ENCODE assay signal across 8 mouse cellular contexts in the genomic region with DNA sequence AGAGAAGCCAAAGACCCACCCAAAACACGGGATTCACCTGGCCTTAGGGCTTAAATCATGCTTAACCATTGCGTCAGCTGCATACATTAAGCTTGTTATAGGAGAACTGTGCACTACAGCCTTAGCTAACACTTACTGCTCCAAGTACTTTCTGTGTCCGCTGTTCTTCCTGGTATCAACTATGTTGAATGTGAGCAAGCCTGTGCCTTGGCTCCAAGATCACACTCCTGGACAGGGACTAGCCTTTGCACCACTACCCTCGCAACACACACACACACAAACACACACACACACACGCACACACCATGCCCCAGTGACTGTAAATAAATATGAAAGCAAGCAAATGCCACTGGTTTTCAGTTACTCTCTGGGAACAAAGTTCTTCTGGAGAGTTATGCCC. TPM values are rescaled to one million over a fixed set of nuclear protein-coding genes. Genes with fewer than 3 reads are reported as not detected.
A peak's percentile ranks its signal among the peaks of the same experiment; 100 is the strongest.
DNase-seq lines count a peak whose midpoint lies in the region; ATAC-seq and TF ChIP-seq lines count a peak whose summit lies in the region.
"Not testable (repeated sequence)": the region's sequence is repeated elsewhere in the genome, so short reads cannot be mapped to it uniquely, and the experiment has no call there.
"Had no signal": no experiment of that assay in that cellular context is flagged by ENCODE, and none has a peak within 500 bp of the region (broad histone marks: within the 10 kb centered on the region; RNA-seq: fewer than 3 reads in every experiment).

No protein-coding gene starts in this region.

- H3K36me3 ChIP-seq in forebrain, embryonic 12.5 days (replicated peaks); heart, embryonic 16.5 days (ENCODE audit: control insufficient read depth, insufficient read depth); kidney, adult 2 months (ENCODE audit: control insufficient read depth, insufficient read depth, low read length); liver, adult 2 months (ENCODE audit: control insufficient read depth, insufficient read depth, low read length); neural tube, embryonic 15.5 days: not testable (repeated sequence)

- not testable (repeated sequence) for H3K79me2 ChIP-seq in liver, adult 2 months (ENCODE audit: control insufficient read depth, insufficient read depth, low read length)

- not testable (repeated sequence) for H3K9me3 ChIP-seq in forebrain, embryonic 12.5 days; heart, embryonic 16.5 days (replicated peaks; ENCODE audit: control insufficient read depth, low read length); neural tube, embryonic 15.5 days (replicated peaks)

- not testable (repeated sequence) for H3K27me3 ChIP-seq in forebrain, embryonic 12.5 days; heart, embryonic 16.5 days (ENCODE audit: control insufficient read depth, insufficient read depth, low read length); kidney, adult 2 months (replicated peaks; ENCODE audit: control insufficient read depth, insufficient read depth, low read length); liver, adult 2 months (ENCODE audit: control insufficient read depth, insufficient read depth, low read length); neural tube, embryonic 15.5 days (replicated peaks)

- H3K4me3 ChIP-seq in forebrain, embryonic 12.5 days (replicated peaks): peak overlapping the region; percentile 50
- peak overlapping the region; percentile 65 for H3K4me3 ChIP-seq in heart, embryonic 16.5 days (ENCODE audit: low read length)
- peak overlapping the region; percentile 61 for H3K4me3 ChIP-seq in kidney, adult 2 months (ENCODE audit: insufficient read depth, low read depth, low read length)
- peak overlapping the region; percentile 60 for H3K4me3 ChIP-seq in liver, adult 2 months (ENCODE audit: insufficient read depth, low read depth, low read length)
- H3K4me3 ChIP-seq in neural tube, embryonic 15.5 days (replicated peaks): peak overlapping the region; percentile 50

- ATAC-seq in forebrain, embryonic 12.5 days (ENCODE audit: low FRiP score): peak; percentile 5; the same call in 1 of the 2 replicates
- not testable (repeated sequence) for ATAC-seq in heart, embryonic 16.5 days (replicated peaks; ENCODE audit: extremely low read depth, insufficient read depth, low FRiP score); neural tube, embryonic 15.5 days (ENCODE audit: low FRiP score)
- peak; percentile 12; the same call in 1 of the 2 replicates for ATAC-seq in megakaryocyte-erythroid progenitor cell, adult 5-6 weeks (replicated peaks; ENCODE audit: low FRiP score, low TSS enrichment, poor library complexity, severe bottlenecking)

- peak; percentile 16 for DNase-seq in adrenal gland, postnatal 14 days
- peak; percentile 32 for DNase-seq in kidney, adult 2 months
- DNase-seq in liver, adult 2 months (ENCODE audit: extremely low read depth, low read depth, low spot score): peak; percentile 60

- TF ChIP-seq CTCF in kidney, adult 2 months (conservative IDR thresholded peaks at IDR 0.05; ENCODE audit: insufficient read depth, insufficient read length, low read depth, low read length); liver, adult 2 months (IDR thresholded peaks at IDR 0.05; ENCODE audit: low read depth, low read length): not testable (repeated sequence)

- H3K4me2 ChIP-seq in forebrain, embryonic 12.5 days: peak overlapping the region; percentile 52
- peak overlapping the region; percentile 57 for H3K4me2 ChIP-seq in heart, embryonic 16.5 days (ENCODE audit: low read depth, low read length)
- peak overlapping the region; percentile 70 for H3K4me2 ChIP-seq in neural tube, embryonic 15.5 days

- H3K27ac ChIP-seq in forebrain, embryonic 12.5 days; heart, embryonic 16.5 days (ENCODE audit: low read length); kidney, adult 2 months (ENCODE audit: insufficient read depth, low read depth, low read length); liver, adult 2 months (replicated peaks; ENCODE audit: insufficient read depth, low read depth, low read length); neural tube, embryonic 15.5 days (replicated peaks): not testable (repeated sequence)

- H3K9ac ChIP-seq in forebrain, embryonic 12.5 days: peak overlapping the region; percentile 60
- peak overlapping the region; percentile 81 for H3K9ac ChIP-seq in heart, embryonic 16.5 days (ENCODE audit: low read length)
- H3K9ac ChIP-seq in liver, adult 2 months (ENCODE audit: low read depth, low read length): peak overlapping the region; percentile 42; the same call in 1 of the 2 replicates
- H3K9ac ChIP-seq in neural tube, embryonic 15.5 days (replicated peaks): not testable (repeated sequence)

- H3K4me1 ChIP-seq in forebrain, embryonic 12.5 days; heart, embryonic 16.5 days (ENCODE audit: control insufficient read depth, insufficient read depth, low read length); kidney, adult 2 months (ENCODE audit: control insufficient read depth, insufficient read depth, low read length); liver, adult 2 months (ENCODE audit: control insufficient read depth, insufficient read depth, low read length); neural tube, embryonic 15.5 days: not testable (repeated sequence)

- 23% methylated on average over 5 of the region's 5 CpGs for WGBS in forebrain, embryonic 12.5 days
- WGBS in heart, embryonic 16.5 days: 8% methylated on average over 4 of the region's 5 CpGs
- WGBS in kidney, adult 2 months: 5% methylated on average over 5 of the region's 5 CpGs
- 7% methylated on average over 5 of the region's 5 CpGs for WGBS in liver, adult 2 months
- 17% methylated on average over 5 of the region's 5 CpGs for WGBS in neural tube, embryonic 15.5 days

- not testable (repeated sequence) for TF ChIP-seq POLR2A in kidney, adult 2 months (IDR thresholded peaks at IDR 0.05; ENCODE audit: low read depth, low read length); liver, adult 2 months (IDR thresholded peaks at IDR 0.05; ENCODE audit: extremely low read depth, insufficient read depth, low read length)

RNA-seq across cellular contexts. Expression of a gene that starts 0.7 kb away (rescaled TPM):
- 0.26 TPM in 1 of 2 replicates, not detected in the other for total RNA-seq in adrenal gland, postnatal 14 days (2021)
- 0.23 and 0.29 TPM in 2 replicates for polyA plus RNA-seq in forebrain, embryonic 12.5 days (2016; fragmentation: Nextera tagmentation; extraction: Ambion mirVana)
- polyA plus RNA-seq in heart, embryonic 16.5 days (2015; fragmentation: Nextera tagmentation; extraction: Ambion mirVana): not detected in 2 replicates
- polyA plus RNA-seq in kidney, adult 2 months (2012; rRNA removed): 0.30 and 1.0 TPM in 2 replicates
- 0.07 TPM in 1 of 2 replicates, not detected in the other for total RNA-seq in liver, adult 2 months (2014; rRNA removed)
- polyA plus RNA-seq in liver, adult 2 months (2012; rRNA removed): 0.17 TPM in 1 of 2 replicates, not detected in the other
- total RNA-seq in megakaryocyte-erythroid progenitor cell, adult 5-6 weeks (2014; fragmentation: Nextera tagmentation): not detected in 2 replicates
- total RNA-seq in megakaryocyte-erythroid progenitor cell, adult 5-6 weeks (2017): not detected in 2 replicates
- polyA plus RNA-seq in neural tube, embryonic 15.5 days (2015; fragmentation: Nextera tagmentation; extraction: Ambion mirVana): 0.27 TPM in 1 of 2 replicates, not detected in the other
- total RNA-seq: heart, postnatal 36 days had no signal

RNA-seq across cellular contexts. Expression of a gene that starts 1.0 kb away (rescaled TPM):
- total RNA-seq in adrenal gland, postnatal 14 days (2021): 39.2 and 40.7 TPM in 2 replicates
- polyA plus RNA-seq in forebrain, embryonic 12.5 days (2016; fragmentation: Nextera tagmentation; extraction: Ambion mirVana): 14.6 TPM in 2 replicates
- 31.0 and 33.9 TPM in 2 replicates for polyA plus RNA-seq in heart, embryonic 16.5 days (2015; fragmentation: Nextera tagmentation; extraction: Ambion mirVana)
- polyA plus RNA-seq in kidney, adult 2 months (2012; rRNA removed): 90.6 and 121 TPM in 2 replicates
- total RNA-seq in liver, adult 2 months (2014; rRNA removed): 44.9 and 51.8 TPM in 2 replicates
- polyA plus RNA-seq in liver, adult 2 months (2012; rRNA removed): 36.9 and 39.7 TPM in 2 replicates
- total RNA-seq in megakaryocyte-erythroid progenitor cell, adult 5-6 weeks (2014; fragmentation: Nextera tagmentation): 16.8 and 21.3 TPM in 2 replicates
- total RNA-seq in megakaryocyte-erythroid progenitor cell, adult 5-6 weeks (2017): 21.0 and 29.7 TPM in 2 replicates
- 12.6 and 17.6 TPM in 2 replicates for polyA plus RNA-seq in neural tube, embryonic 15.5 days (2015; fragmentation: Nextera tagmentation; extraction: Ambion mirVana)

RNA-seq across cellular contexts. Expression of a gene that starts 18.4 kb away (rescaled TPM):
- 19.0 TPM in 2 replicates for total RNA-seq in adrenal gland, postnatal 14 days (2021)
- 39.6 and 41.6 TPM in 2 replicates for polyA plus RNA-seq in forebrain, embryonic 12.5 days (2016; fragmentation: Nextera tagmentation; extraction: Ambion mirVana)
- polyA plus RNA-seq in heart, embryonic 16.5 days (2015; fragmentation: Nextera tagmentation; extraction: Ambion mirVana): 27.4 and 31.0 TPM in 2 replicates
- polyA plus RNA-seq in kidney, adult 2 months (2012; rRNA removed): 3.0 and 4.4 TPM in 2 replicates
- total RNA-seq in liver, adult 2 months (2014; rRNA removed): 10.5 TPM in 2 replicates
- 1.8 and 2.1 TPM in 2 replicates for polyA plus RNA-seq in liver, adult 2 months (2012; rRNA removed)
- 26.9 and 46.6 TPM in 2 replicates for total RNA-seq in megakaryocyte-erythroid progenitor cell, adult 5-6 weeks (2014; fragmentation: Nextera tagmentation)
- total RNA-seq in megakaryocyte-erythroid progenitor cell, adult 5-6 weeks (2017): 48.1 and 67.9 TPM in 2 replicates
- polyA plus RNA-seq in neural tube, embryonic 15.5 days (2015; fragmentation: Nextera tagmentation; extraction: Ambion mirVana): 29.3 and 31.3 TPM in 2 replicates
